Mouse (Mus musculus) stomach, embryonic 15.5 days (tissue): ENCODE results near the gene Csrnp2. TPM values are rescaled to one million over a fixed set of nuclear protein-coding genes. Genes with fewer than 3 reads are reported as not detected.
A peak's percentile ranks its signal among the peaks of the same experiment; 100 is the strongest.
"Not testable (repeated sequence)": the region's sequence is repeated elsewhere in the genome, so short reads cannot be mapped to it uniquely, and the experiment has no call there.

Experiments used
- ATAC-seq: fragments of 200-750 bp; cut with Nextera tagmentation; 2 replicates; pipeline ENCODE4 v1.8.0; 2017; ENCODE audit warnings: low read depth, moderate number of reproducible peaks, moderate TSS enrichment; ENCODE audit not compliant: insufficient read depth, low FRiP score
- H3K27ac ChIP-seq: fragments of 300-500 bp; sonication (generic); 2 replicates; pipeline ENCODE4 v1.5.1; 2015; ENCODE audit warnings: mild to moderate bottlenecking, inconsistent platforms
- H3K27me3 ChIP-seq: fragments of 300-500 bp; sonication (generic); replicated peaks from 2 replicates; pipeline ENCODE4 v1.6.1; 2015; ENCODE audit warnings: inconsistent platforms
- H3K36me3 ChIP-seq: fragments of 300-500 bp; sonication (generic); 2 replicates; pipeline ENCODE4 v1.6.1; 2015; ENCODE audit warnings: inconsistent platforms
- H3K4me1 ChIP-seq: fragments of 300-500 bp; sonication (generic); 2 replicates; pipeline ENCODE4 v1.6.1; 2015; ENCODE audit warnings: inconsistent platforms
- H3K4me2 ChIP-seq: fragments of 300-500 bp; sonication (generic); 2 replicates; pipeline ENCODE4 v1.6.1; 2015; ENCODE audit warnings: mild to moderate bottlenecking, inconsistent platforms
- H3K4me3 ChIP-seq: fragments of 300-500 bp; sonication (generic); replicated peaks from 2 replicates; pipeline ENCODE4 v1.5.1; 2015; ENCODE audit warnings: inconsistent platforms
- H3K9ac ChIP-seq: fragments of 300-500 bp; sonication (generic); 2 replicates; pipeline ENCODE4 v1.6.1; 2015; ENCODE audit warnings: inconsistent platforms
- H3K9me3 ChIP-seq: fragments of 300-500 bp; sonication (generic); 2 replicates; pipeline ENCODE4 v1.6.1; 2016; ENCODE audit warnings: inconsistent platforms
- WGBS: fragments of 180-500 bp; shearing (Covaris S2); methylation state at CpG from one replicate; pipeline ENCODE4 v1.1.7; 2015; 5-methylcytosine and 5-hydroxymethylcytosine counted together
- polyA plus RNA-seq: library from polyadenylated mRNA; unstranded; fragments of >200 nt; fragmentation: Nextera tagmentation; extraction: Ambion mirVana; gene quantifications from 2 replicates; pipeline ENCODE4 v1.2.1, GENCODE M21; 2015

Gene Csrnp2
- polyA plus RNA-seq, 1 experiment from 2014 or later, result 9.2 TPM

GRCm38 (mm10) chr15:100510072-100510471 lies 14.8 kb upstream of the Csrnp2 start:
- Histone ChIP-seq H3K9me3 (no peaks in the 10 kb centered on the region), H3K36me3 (peaks cover 24% of the 10 kb centered on the region), H3K4me2 (no peak overlapping the region), H3K9ac (no peak overlapping the region), H3K4me3 (no peak overlapping the region), H3K27ac (no peak overlapping the region), H3K4me1 (no peaks in the 10 kb centered on the region), H3K27me3 (no peaks in the 10 kb centered on the region)
- WGBS, result 91% methylated on average over 11 of the region's 11 CpGs
- no peak for ATAC-seq

GRCm38 (mm10) chr15:100508454-100509167 lies 13.3 kb upstream of the Csrnp2 start:
- Histone ChIP-seq H3K27ac (no peak overlapping the region), H3K9me3 (no peaks in the 10 kb centered on the region), H3K4me1 (no peaks in the 10 kb centered on the region), H3K27me3 (no peaks in the 10 kb centered on the region), H3K4me2 (no peak overlapping the region), H3K9ac (no peak overlapping the region), H3K36me3 (peaks cover 28% of the 10 kb centered on the region), H3K4me3 (no peak overlapping the region)
- ATAC-seq, result no peak
- 91% methylated on average over 13 of the region's 13 CpGs for WGBS

- not testable (repeated sequence) for ATAC-seq, H3K36me3 ChIP-seq
- 82% methylated on average over 8 of the region's 8 CpGs for WGBS
These were observed 4.2 kb upstream of the Csrnp2 start for GRCm38 (mm10) chr15:100499506-100499905.

GRCm38 (mm10) chr15:100494647-100495046 lies 641 bp downstream of the Csrnp2 start:
- H3K9me3 ChIP-seq, result no peaks in the 10 kb centered on the region
- H3K4me1 ChIP-seq, result peaks cover 31% of the 10 kb centered on the region
- H3K36me3 ChIP-seq, result no peaks in the 10 kb centered on the region
- peak overlapping the region; percentile 91 for H3K27ac ChIP-seq
- peak overlapping the region; percentile 91 for H3K4me3 ChIP-seq
- ATAC-seq, result peak; percentile 59
- H3K27me3 ChIP-seq, result no peaks in the 10 kb centered on the region
- peak overlapping the region; percentile 94 for H3K9ac ChIP-seq
- WGBS, result under 1% methylated on average over 29 of the region's 29 CpGs
- peak overlapping the region; percentile 93 for H3K4me2 ChIP-seq

More at GRCm38 (mm10) chr15:100499506-100499905, 4.2 kb upstream of the Csrnp2 start:
- H3K9me3 ChIP-seq, H3K4me1 ChIP-seq, H3K4me3 ChIP-seq, H3K27me3 ChIP-seq, H3K27ac ChIP-seq, H3K9ac ChIP-seq, H3K4me2 ChIP-seq: not testable (repeated sequence)

GRCm38 (mm10) chr15:100491966-100492365 lies 3.3 kb downstream of the Csrnp2 start:
- Histone ChIP-seq H3K9ac (no peak overlapping the region), H3K4me3 (no peak overlapping the region), H3K27me3 (no peaks in the 10 kb centered on the region), H3K4me1 (peaks cover 34% of the 10 kb centered on the region), H3K27ac (no peak overlapping the region), H3K9me3 (no peaks in the 10 kb centered on the region), H3K4me2 (no peak overlapping the region), H3K36me3 (no peaks in the 10 kb centered on the region)
- ATAC-seq, result no peak
- WGBS, result 52% methylated on average over 9 of the region's 9 CpGs

GRCm38 (mm10) chr15:100489263-100489662 lies 6.0 kb downstream of the Csrnp2 start:
- H3K27ac ChIP-seq, result no peak overlapping the region
- peaks cover 10% of the 10 kb centered on the region; the same call in 1 of the 2 replicates for H3K36me3 ChIP-seq
- WGBS, result 87% methylated on average over 15 of the region's 15 CpGs
- H3K4me2 ChIP-seq, result no peak overlapping the region
- no peaks in the 10 kb centered on the region for H3K9me3 ChIP-seq
- no peaks in the 10 kb centered on the region for H3K27me3 ChIP-seq
- no peak overlapping the region for H3K9ac ChIP-seq
- H3K4me1 ChIP-seq, result peaks cover 32% of the 10 kb centered on the region
- no peak overlapping the region for H3K4me3 ChIP-seq
- ATAC-seq, result no peak

GRCm38 (mm10) chr15:100488297-100488696 lies 7.0 kb downstream of the Csrnp2 start:
- H3K9ac ChIP-seq, H3K4me2 ChIP-seq, H3K27me3 ChIP-seq, H3K4me3 ChIP-seq, H3K27ac ChIP-seq, H3K9me3 ChIP-seq, ATAC-seq: not testable (repeated sequence)
- Histone ChIP-seq H3K4me1 (peaks cover 22% of the 10 kb centered on the region), H3K36me3 (peaks cover 15% of the 10 kb centered on the region)
- WGBS, result 82% methylated on average over 1 of the region's 1 CpGs

- Histone ChIP-seq H3K4me1 (peaks cover 15% of the 10 kb centered on the region), H3K27ac (no peak overlapping the region), H3K27me3 (no peaks in the 10 kb centered on the region), H3K4me2 (no peak overlapping the region), H3K9me3 (no peaks in the 10 kb centered on the region), H3K4me3 (no peak overlapping the region), H3K9ac (no peak overlapping the region), H3K36me3 (peaks cover 18% of the 10 kb centered on the region)
- no peak for ATAC-seq
- 67% methylated on average over 2 of the region's 2 CpGs for WGBS
These were observed 8.2 kb downstream of the Csrnp2 start for GRCm38 (mm10) chr15:100487050-100487449.

GRCm38 (mm10) chr15:100486450-100486849 lies 8.8 kb downstream of the Csrnp2 start:
- Histone ChIP-seq H3K27ac (no peak overlapping the region), H3K4me3 (no peak overlapping the region), H3K27me3 (no peaks in the 10 kb centered on the region), H3K9ac (no peak overlapping the region), H3K36me3 (peaks cover 23% of the 10 kb centered on the region), H3K4me1 (peaks cover 12% of the 10 kb centered on the region; the same call in 1 of the 2 replicates), H3K9me3 (no peaks in the 10 kb centered on the region), H3K4me2 (no peak overlapping the region)
- 37% methylated on average over 7 of the region's 7 CpGs for WGBS
- 0 out of 2 replicates have a peak, but pooled peaks have one; percentile 36 for ATAC-seq

- no peak for ATAC-seq
- Histone ChIP-seq H3K27me3 (no peaks in the 10 kb centered on the region), H3K4me1 (peaks cover 9% of the 10 kb centered on the region; the same call in 1 of the 2 replicates), H3K36me3 (peaks cover 26% of the 10 kb centered on the region), H3K4me2 (no peak overlapping the region), H3K27ac (no peak overlapping the region), H3K9ac (no peak overlapping the region), H3K9me3 (no peaks in the 10 kb centered on the region), H3K4me3 (no peak overlapping the region)
- 74% methylated on average over 3 of the region's 3 CpGs for WGBS
These were observed 9.7 kb downstream of the Csrnp2 start for GRCm38 (mm10) chr15:100485576-100485975.

GRCm38 (mm10) chr15:100478925-100479324 lies 16.4 kb downstream of the Csrnp2 start:
- peaks cover 39% of the 10 kb centered on the region for H3K36me3 ChIP-seq
- H3K4me1 ChIP-seq, result no peaks in the 10 kb centered on the region
- no peak overlapping the region for H3K27ac ChIP-seq
- no peak overlapping the region for H3K4me2 ChIP-seq
- H3K27me3 ChIP-seq, result no peaks in the 10 kb centered on the region
- H3K4me3 ChIP-seq, result no peak overlapping the region
- H3K9ac ChIP-seq, result no peak overlapping the region
- ATAC-seq, result no peak
- WGBS, result 77% methylated on average over 4 of the region's 4 CpGs
- H3K9me3 ChIP-seq, result no peaks in the 10 kb centered on the region

GRCm38 (mm10) chr15:100478351-100478750 lies 16.9 kb downstream of the Csrnp2 start:
- 78% methylated on average over 10 of the region's 10 CpGs for WGBS
- no peak for ATAC-seq
- H3K4me3 ChIP-seq, result no peak overlapping the region
- peaks cover 35% of the 10 kb centered on the region for H3K36me3 ChIP-seq
- H3K27me3 ChIP-seq, result no peaks in the 10 kb centered on the region
- H3K4me2 ChIP-seq, result no peak overlapping the region
- no peak overlapping the region for H3K9ac ChIP-seq
- H3K27ac ChIP-seq, result no peak overlapping the region
- H3K4me1 ChIP-seq, result no peaks in the 10 kb centered on the region
- no peaks in the 10 kb centered on the region for H3K9me3 ChIP-seq
